Mouse (Mus musculus): ENCODE measurements at regions not wholly inside any gene's neighbourhood (a gene's known extent, or its start where the extent isn't known, plus 50 kb on each side); places are given as distances from the start of the nearest gene placed in this dataset.

DNA sequence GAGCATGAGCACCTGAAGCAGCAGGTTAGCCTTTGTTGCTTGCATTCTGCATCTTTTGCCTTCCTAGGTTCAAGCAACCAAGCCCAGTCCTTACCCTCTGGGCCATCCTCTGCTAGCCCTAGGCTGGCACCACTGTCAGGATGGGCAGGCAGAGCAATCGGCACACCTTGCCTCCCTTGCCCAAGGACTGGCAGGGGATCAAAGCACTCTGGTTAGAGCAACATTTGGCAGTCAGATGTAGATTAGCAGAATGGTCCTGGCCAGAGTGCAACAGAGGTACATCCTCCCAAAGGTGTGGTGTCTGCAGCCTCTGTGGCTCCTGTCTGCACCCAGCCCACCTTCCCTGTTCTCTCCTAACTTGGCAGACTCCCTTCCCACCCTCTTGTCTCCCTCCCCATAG, 244.9 kb upstream of the Maf start:
- peaks cover 15% of the 10 kb centered on the region for H3K9me3 ChIP-seq
- no peaks in the 10 kb centered on the region for H3K27me3 ChIP-seq (replicated peaks)
- peak overlapping the region; percentile 3 for H3K4me3 ChIP-seq (replicated peaks)
- H3K36me3 ChIP-seq (replicated peaks; ENCODE audit: low read length): no peaks in the 10 kb centered on the region
- H3K4me1 ChIP-seq: no peaks in the 10 kb centered on the region
- TF ChIP-seq FLI1 (IDR thresholded peaks at IDR 0.05; ENCODE audit: low read length) (no peak), GATA1 (IDR thresholded peaks at IDR 0.05; ENCODE audit: borderline replicate concordance, low read length) (no peak)

DNA sequence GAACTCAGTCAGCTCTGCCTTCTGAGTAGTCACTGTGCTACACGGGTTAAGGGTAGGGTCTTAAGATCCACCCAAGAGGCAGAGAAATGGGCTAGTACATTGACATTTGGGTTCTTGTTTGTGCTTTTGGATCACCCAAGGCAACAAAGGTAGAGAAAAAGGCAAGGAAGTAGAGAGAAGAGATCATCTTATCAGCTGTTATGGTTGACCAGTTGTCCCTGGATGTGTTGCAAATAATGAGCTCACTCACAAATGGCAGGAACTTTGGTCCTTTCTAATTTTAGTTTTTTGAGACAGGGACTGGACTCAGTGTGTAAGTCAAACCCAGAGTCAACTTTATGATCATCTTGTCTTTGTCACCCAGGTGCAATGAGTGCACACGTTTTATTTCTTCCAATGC, 241.3 kb upstream of the Maf start:
- no peak overlapping the region for H3K4me3 ChIP-seq (replicated peaks)
- H3K36me3 ChIP-seq (replicated peaks; ENCODE audit: low read length): no peaks in the 10 kb centered on the region
- no peaks in the 10 kb centered on the region for H3K27me3 ChIP-seq (replicated peaks)
- H3K9me3 ChIP-seq: peaks cover 6% of the 10 kb centered on the region
- no peak for TF ChIP-seq GATA1 (IDR thresholded peaks at IDR 0.05; ENCODE audit: borderline replicate concordance, low read length)
- no peak for TF ChIP-seq FLI1 (IDR thresholded peaks at IDR 0.05; ENCODE audit: low read length)
- H3K4me1 ChIP-seq: no peaks in the 10 kb centered on the region

DNA sequence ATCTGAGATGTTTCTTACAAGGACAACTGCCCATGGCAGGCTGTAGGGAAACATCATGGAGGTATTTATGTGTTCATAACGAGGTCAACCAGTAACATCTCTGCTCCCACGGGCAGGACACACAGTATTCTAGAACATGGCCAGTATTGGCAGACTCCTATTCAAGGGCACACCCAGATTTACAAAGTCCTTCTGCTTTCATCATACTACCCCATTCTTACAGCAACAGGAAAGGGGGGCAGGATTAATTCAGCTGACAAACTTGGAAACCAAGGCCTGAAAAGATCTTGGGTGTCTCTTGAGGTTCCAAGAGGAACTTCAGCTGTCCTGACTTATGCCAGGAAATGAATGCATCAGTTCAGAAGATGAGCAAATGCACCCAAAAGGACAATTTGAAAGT, 240.4 kb upstream of the Maf start:
- Histone ChIP-seq H3K36me3 (replicated peaks; ENCODE audit: low read length) (no peaks in the 10 kb centered on the region), H3K9me3 (peaks cover 8% of the 10 kb centered on the region; the same call in 1 of the 2 replicates), H3K4me3 (replicated peaks) (no peak overlapping the region), H3K27me3 (replicated peaks) (no peaks in the 10 kb centered on the region), H3K4me1 (no peaks in the 10 kb centered on the region)
- TF ChIP-seq GATA1 (IDR thresholded peaks at IDR 0.05; ENCODE audit: borderline replicate concordance, low read length) (no peak), FLI1 (IDR thresholded peaks at IDR 0.05; ENCODE audit: low read length) (no peak)

DNA sequence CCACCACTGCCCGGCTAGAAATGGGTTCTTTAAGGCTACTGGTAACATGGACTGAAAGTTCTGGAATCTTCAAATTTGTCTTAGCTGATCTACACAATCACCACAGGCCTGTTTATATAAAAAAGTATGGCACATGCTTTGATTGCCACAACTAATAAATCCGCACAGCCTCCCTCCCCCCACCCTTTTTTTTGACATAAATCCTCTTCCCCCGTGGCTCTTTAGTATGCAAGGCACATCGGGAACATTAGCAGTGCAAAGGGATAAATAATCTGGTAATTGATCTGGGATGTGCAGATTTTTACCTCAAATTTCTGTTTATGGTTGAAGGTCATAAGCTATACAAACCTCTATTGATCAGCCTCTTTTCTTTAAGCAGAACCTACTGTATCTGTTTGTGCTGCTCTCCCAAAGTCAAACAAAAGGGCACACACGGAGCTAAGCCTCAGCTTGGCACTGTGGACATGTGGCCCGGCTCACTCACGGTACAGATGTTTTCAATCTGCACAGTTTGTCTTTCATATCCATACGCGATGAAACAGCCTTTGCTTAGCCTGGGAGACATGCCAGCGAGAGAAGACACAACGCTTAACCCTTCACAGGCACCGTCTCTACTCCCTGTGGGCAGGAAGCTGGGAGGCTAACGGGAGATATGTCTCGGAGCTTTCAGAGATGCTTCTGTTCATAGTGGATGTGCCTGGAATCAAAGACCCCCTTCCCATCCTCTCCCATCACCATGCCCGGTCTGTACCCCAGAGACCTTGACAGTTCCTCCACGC, 235.3 kb upstream of the Maf start:
- Histone ChIP-seq H3K27me3 (replicated peaks) (no peaks in the 10 kb centered on the region), H3K4me3 (replicated peaks) (no peak overlapping the region), H3K36me3 (replicated peaks; ENCODE audit: low read length) (no peaks in the 10 kb centered on the region), H3K9me3 (0 out of 2 replicates have a peak, but pooled peaks cover 4% of the 10 kb centered on the region), H3K4me1 (no peaks in the 10 kb centered on the region)
- TF ChIP-seq FLI1 (IDR thresholded peaks at IDR 0.05; ENCODE audit: low read length) (no peak), GATA1 (IDR thresholded peaks at IDR 0.05; ENCODE audit: borderline replicate concordance, low read length) (no peak)

DNA sequence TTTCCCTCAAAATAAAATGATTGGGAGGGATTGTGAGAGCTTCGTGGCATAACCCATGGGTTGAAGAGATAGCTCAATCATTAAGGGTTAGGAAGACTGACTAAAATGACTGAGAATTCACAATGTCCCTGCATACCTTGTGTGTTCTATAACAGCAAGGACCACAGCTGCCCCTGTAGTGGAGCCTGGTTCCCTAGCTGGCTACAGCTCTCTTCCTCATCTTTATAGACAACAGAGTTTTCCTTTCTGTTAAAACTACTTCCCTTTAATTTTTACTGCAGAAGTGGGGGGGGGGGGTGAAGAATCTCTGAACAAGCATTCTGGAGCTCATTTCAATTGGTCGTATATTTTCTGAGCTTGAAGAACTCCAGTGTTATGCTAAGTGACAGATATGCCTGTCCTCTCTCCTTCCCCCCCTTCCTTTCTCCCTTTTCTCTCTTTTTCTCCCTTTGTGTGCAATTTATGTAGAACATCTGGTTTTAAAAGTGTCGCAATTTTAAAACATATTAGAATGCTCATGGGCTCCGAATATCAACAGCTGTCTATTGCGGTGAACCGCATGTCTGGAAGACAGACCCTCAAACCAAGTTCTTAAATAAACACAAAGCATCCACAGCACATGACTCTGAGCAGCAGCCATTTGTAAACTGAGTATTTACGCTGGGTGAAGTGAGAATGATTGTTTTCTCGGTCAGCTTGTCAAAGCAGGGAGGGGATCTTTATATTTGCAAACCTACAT, 222.0 kb upstream of the Maf start:
- Histone ChIP-seq H3K9me3 (no peaks in the 10 kb centered on the region), H3K4me3 (replicated peaks) (no peak overlapping the region), H3K4me1 (no peaks in the 10 kb centered on the region), H3K27me3 (replicated peaks) (no peaks in the 10 kb centered on the region), H3K36me3 (replicated peaks; ENCODE audit: low read length) (no peaks in the 10 kb centered on the region)
- TF ChIP-seq GATA1 (IDR thresholded peaks at IDR 0.05; ENCODE audit: borderline replicate concordance, low read length) (no peak), FLI1 (IDR thresholded peaks at IDR 0.05; ENCODE audit: low read length) (no peak)

DNA sequence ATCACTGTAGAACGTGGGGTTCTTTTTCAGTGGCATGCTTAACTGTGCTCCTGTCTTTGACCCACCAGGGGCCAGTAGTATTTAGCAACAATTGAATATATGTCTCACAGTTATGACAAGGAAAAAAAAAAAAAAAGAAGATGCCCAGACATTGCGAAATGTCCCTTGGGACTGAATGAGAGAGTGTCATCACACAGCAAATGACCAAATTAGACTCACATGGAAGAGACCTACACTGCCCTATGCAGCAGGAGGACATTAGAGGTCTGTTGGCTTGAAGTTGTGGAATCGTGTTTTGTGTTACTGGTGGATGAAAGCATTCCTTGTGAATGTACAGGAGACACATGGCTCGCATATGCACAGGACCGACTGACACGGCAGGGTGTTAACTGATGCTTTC, 214.3 kb upstream of the Maf start:
- Histone ChIP-seq H3K4me3 (replicated peaks) (no peak overlapping the region), H3K4me1 (no peaks in the 10 kb centered on the region), H3K27me3 (replicated peaks) (no peaks in the 10 kb centered on the region), H3K36me3 (replicated peaks; ENCODE audit: low read length) (no peaks in the 10 kb centered on the region), H3K9me3 (peaks cover 4% of the 10 kb centered on the region; the same call in 1 of the 2 replicates)
- TF ChIP-seq FLI1 (IDR thresholded peaks at IDR 0.05; ENCODE audit: low read length): no peak

DNA sequence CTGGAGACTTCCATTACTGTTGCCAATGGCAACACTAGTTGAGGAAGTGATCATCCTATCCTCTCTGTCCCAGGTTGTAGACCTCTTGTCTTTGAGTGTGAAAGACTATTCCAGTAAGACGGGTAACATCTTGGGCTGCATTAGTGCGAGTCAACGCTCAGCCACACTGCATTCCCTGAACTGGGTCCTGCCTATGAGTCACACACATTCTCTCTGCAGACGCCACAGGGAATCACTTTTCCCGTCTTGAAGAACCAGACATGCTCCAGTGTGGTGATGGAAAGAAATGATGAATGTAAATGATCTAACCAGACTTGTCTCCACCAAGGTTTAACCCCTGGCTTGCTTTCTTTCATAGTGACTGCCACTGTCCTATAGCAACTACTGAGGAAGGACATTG, 199.1 kb upstream of the Maf start:
- Histone ChIP-seq H3K27me3 (replicated peaks) (no peaks in the 10 kb centered on the region), H3K36me3 (replicated peaks; ENCODE audit: low read length) (no peaks in the 10 kb centered on the region), H3K9me3 (peaks cover 16% of the 10 kb centered on the region), H3K4me3 (replicated peaks) (no peak overlapping the region), H3K4me1 (no peaks in the 10 kb centered on the region)
- TF ChIP-seq GATA1 (IDR thresholded peaks at IDR 0.05; ENCODE audit: borderline replicate concordance, low read length) (no peak), FLI1 (IDR thresholded peaks at IDR 0.05; ENCODE audit: low read length) (no peak)

DNA sequence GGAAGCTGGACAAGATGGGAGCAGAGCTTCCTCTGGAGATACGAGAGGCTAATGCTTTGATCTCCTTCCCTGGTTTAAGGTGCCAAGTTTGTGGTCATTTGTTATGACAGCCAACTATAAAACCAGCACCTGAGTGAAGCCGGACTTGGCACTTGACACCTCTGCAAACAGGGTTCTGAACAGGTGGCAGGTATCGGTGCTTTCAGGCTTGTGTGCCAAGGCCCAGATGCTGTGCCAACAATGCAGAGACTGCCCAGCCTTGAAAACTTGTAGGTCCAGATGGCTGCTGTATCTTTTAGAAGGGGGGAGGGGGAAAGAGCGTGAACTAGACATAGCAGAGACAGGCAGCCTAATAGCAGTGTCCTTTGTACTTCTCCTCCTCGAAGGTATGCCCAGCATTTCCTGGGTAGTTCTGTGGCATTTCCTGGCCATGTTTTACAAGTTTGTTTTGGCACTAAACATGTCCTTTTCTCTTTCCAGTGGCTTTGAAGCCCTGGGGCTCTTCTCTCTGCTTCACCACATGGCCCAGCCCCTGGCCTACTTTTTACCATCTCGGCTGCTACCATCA, 196.3 kb upstream of the Maf start:
- Histone ChIP-seq H3K36me3 (replicated peaks; ENCODE audit: low read length) (no peaks in the 10 kb centered on the region), H3K27me3 (replicated peaks) (no peaks in the 10 kb centered on the region), H3K4me1 (no peaks in the 10 kb centered on the region), H3K9me3 (peaks cover 23% of the 10 kb centered on the region), H3K4me3 (replicated peaks) (no peak overlapping the region)
- no peak for TF ChIP-seq GATA1 (IDR thresholded peaks at IDR 0.05; ENCODE audit: borderline replicate concordance, low read length)
- no peak for TF ChIP-seq FLI1 (IDR thresholded peaks at IDR 0.05; ENCODE audit: low read length)

DNA sequence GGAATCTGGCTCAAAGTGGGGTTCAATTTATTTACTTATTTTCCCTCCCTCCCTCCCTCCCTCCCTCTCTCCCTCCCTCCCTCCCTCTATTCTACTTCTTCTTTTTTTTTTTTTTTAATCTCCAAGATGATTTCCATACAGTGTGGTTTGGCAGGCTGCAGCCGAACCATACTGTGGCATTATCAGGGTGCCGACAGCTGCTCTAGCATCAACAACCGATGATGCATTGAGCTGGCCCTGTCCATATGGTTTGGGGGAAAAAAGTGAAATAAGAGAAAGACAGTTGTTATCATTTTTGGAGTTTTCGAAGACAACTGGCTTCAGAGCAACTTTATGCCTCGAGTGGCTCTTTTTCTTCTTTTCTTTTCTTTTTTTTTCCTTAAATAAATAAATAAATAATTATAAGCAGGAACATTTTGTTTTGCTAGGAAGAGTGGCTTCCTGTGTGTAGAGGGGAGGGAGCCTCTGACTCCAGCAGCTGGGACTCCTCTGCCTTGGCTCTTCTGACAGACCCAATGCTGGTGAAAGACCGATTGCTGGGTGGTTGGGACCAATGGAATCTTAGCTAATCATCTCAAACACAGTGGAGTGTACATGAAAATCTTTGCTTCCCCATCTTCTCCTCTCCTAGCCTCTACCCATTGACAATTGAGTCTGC, 190.1 kb upstream of the Maf start:
- H3K36me3 ChIP-seq (replicated peaks; ENCODE audit: low read length): no peaks in the 10 kb centered on the region
- H3K4me3 ChIP-seq (replicated peaks): no peak overlapping the region
- no peaks in the 10 kb centered on the region for H3K4me1 ChIP-seq
- peaks cover 10% of the 10 kb centered on the region; the same call in 1 of the 2 replicates for H3K9me3 ChIP-seq
- TF ChIP-seq FLI1 (IDR thresholded peaks at IDR 0.05; ENCODE audit: low read length) (no peak), GATA1 (IDR thresholded peaks at IDR 0.05; ENCODE audit: borderline replicate concordance, low read length) (no peak)
- no peaks in the 10 kb centered on the region for H3K27me3 ChIP-seq (replicated peaks)
